8 mouse cellular contexts compared by ENCODE assay signal in genomic region chr5:106417210-106417609, GRCm38 (mm10). TPM values are rescaled to one million over a fixed set of nuclear protein-coding genes. Genes with fewer than 3 reads are reported as not detected.
DNase-seq lines count a peak whose midpoint lies in the region; ATAC-seq lines count a peak whose summit lies in the region.

No protein-coding gene starts in this region.

- H3K9me3 ChIP-seq in intestine, embryonic 16.5 days (ENCODE audit: control insufficient read depth, low read length), result no peaks in the 10 kb centered on the region

- no peaks in the 10 kb centered on the region for H3K27me3 ChIP-seq in intestine, embryonic 16.5 days (replicated peaks; ENCODE audit: control insufficient read depth, insufficient read depth, low read length)

- no peak overlapping the region for H3K27ac ChIP-seq in intestine, embryonic 16.5 days (ENCODE audit: low read length)

- DNase-seq in layer of hippocampus, adult 11-12 months (ENCODE audit: low spot score), result peak; percentile 4
- no peak for DNase-seq in layer of hippocampus, postnatal 36 days
- peak; percentile 80 for DNase-seq in ES-CJ7 (ENCODE audit: low read depth, low spot score)
- peak; percentile 9 for DNase-seq in adrenal gland, postnatal 25 days
- no peak for DNase-seq in kidney, adult 9 months
- DNase-seq in frontal cortex, postnatal 14 days (ENCODE audit: low spot score in 2 of 2), result no peak

- H3K9ac ChIP-seq in intestine, embryonic 16.5 days (ENCODE audit: low read depth, low read length), result no peak overlapping the region

- peak; percentile 55 for ATAC-seq in intestine, embryonic 16.5 days
- ATAC-seq in megakaryocyte-erythroid progenitor cell, adult 5-6 weeks (replicated peaks; ENCODE audit: low FRiP score, low TSS enrichment, poor library complexity, severe bottlenecking), result no peak

- H3K36me3 ChIP-seq in intestine, embryonic 16.5 days (ENCODE audit: control insufficient read depth, insufficient read depth, low read length), result no peaks in the 10 kb centered on the region

- no peak overlapping the region for H3K4me3 ChIP-seq in intestine, embryonic 16.5 days (ENCODE audit: low read length)

- no peak overlapping the region for H3K4me2 ChIP-seq in intestine, embryonic 16.5 days (ENCODE audit: low read depth, low read length)

- no peaks in the 10 kb centered on the region for H3K4me1 ChIP-seq in intestine, embryonic 16.5 days (ENCODE audit: control insufficient read depth, insufficient read depth, low read length)

- 24% methylated on average over 7 of the region's 7 CpGs for WGBS in intestine, embryonic 16.5 days

RNA-seq across cellular contexts. Expression of gene Barhl2, which starts 40.8 kb away (rescaled TPM):
- under 1 TPM in 1 of 2 experiments, not detected in 1; 0.15 TPM for total RNA-seq in layer of hippocampus, postnatal 36 days (2021)
- not detected in 2 replicates for total RNA-seq in adrenal gland, postnatal 25 days (2021)
- not detected in 2 replicates for polyA plus RNA-seq in intestine, embryonic 16.5 days (2015; fragmentation: Nextera tagmentation; extraction: Ambion mirVana)
- not detected in 2 replicates for total RNA-seq in megakaryocyte-erythroid progenitor cell, adult 5-6 weeks (2014; fragmentation: Nextera tagmentation)
- total RNA-seq in megakaryocyte-erythroid progenitor cell, adult 5-6 weeks (2017), result not detected in 2 replicates

Comparison
In these comparisons a context has a peak if more than half of its experiments do, and no peak if none do; other contexts are left out.
1. DNase-seq: peak in layer of hippocampus, adult 11-12 months (single experiment), ES-CJ7 (single experiment) and adrenal gland, postnatal 25 days (single experiment); none in layer of hippocampus, postnatal 36 days (0 of 2), kidney, adult 9 months (single experiment) and frontal cortex, postnatal 14 days (0 of 2).